Mouse (Mus musculus) liver, postnatal 0 days (tissue): Measurements from ENCODE around the gene Pou6f1.

Experiments
- CTCF ChIP-seq: sonication (generic); IDR thresholded peaks from 2 replicates; pipeline ENCODE4 v1.5.1; 2016; ENCODE audit warnings: antibody characterized with exemption, low read depth
- EP300 ChIP-seq: IDR thresholded peaks from 2 replicates; pipeline ENCODE4 v1.6.1; 2016; ENCODE audit warnings: antibody characterized with exemption, low read depth, mild to moderate bottlenecking

DNA sequence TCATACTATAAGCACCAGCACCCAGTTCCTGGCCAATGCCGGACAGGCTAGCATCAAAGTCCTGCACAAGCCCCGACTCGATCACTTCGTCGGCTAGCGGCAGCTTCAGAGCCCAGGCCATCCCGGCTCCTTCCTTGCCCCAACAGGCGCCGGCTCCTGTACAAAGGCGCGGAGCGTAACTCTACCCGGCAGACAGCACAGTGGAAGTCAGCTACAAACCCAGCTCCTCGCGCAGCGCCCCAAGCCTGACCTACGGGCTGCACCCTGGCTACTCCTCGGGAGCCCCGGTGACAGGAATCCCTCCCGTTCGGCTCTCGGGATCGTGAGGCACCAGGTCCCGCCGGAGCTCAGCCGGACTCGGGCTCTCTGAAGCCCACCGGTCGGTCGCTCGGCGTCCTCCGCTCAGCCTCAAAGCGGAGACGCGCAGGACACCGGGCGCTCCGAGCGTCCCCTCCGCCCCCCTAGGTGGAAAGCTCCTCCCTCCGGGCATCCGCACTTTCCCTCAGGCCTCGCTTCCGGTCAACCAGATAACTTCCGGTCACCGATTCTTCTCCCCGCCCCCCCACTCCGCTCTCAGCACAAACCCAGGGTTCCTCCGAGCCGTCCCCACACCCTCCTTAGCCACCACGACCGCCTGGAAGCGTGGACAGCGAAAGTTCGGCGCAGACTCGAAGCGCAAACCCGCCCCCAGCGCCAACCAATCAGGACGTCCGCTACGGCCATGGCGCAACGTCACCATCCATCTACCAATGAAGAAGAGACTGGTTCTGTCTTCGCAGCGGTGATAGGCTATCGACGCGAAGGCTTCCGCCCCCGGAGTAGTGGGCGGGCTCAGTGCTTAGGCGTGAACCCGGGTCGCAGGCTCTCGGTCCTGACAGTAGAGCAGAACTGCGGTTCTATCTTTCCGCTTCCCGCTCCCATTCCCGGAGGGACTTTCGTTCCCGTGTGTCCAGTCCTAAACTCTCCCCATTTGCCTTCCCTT, 48.2 kb downstream of the Pou6f1 start, which contains the start of gene Tfcp2:
- peak; percentile 81 for TF ChIP-seq EP300
- TF ChIP-seq CTCF, result no peak
